Mouse (Mus musculus): ENCODE measurements around the gene Rad51ap2.

- TF ChIP-seq POLR2A (IDR thresholded peaks at IDR 0.05; ENCODE audit: borderline replicate concordance, insufficient read depth, low read length) (no peak), CTCF (IDR thresholded peaks at IDR 0.05; ENCODE audit: borderline replicate concordance, insufficient read depth, low read depth, low read length) (peak; percentile 65; the same call in 1 of the 2 replicates)
Observed at GRCm38 (mm10) chr12:11437266-11437906, 18.5 kb upstream of the Rad51ap2 start.
